Mouse (Mus musculus): Measurements from ENCODE around the gene Mboat7. TPM values are rescaled to one million over a fixed set of nuclear protein-coding genes. Genes with fewer than 3 reads are reported as not detected.

Mboat7 gene
- total and polyA plus RNA-seq, 3 experiments, result 21.3 to 57.0 (median 36.2) TPM

- peaks cover 85% of the 10 kb centered on the region for H3K36me3 ChIP-seq (replicated peaks)
- peaks cover 52% of the 10 kb centered on the region for H3K4me1 ChIP-seq (ENCODE audit: insufficient read depth, low read depth, low read length)
- no peak for ATAC-seq (ENCODE audit: extremely low read depth, insufficient number of reproducible peaks, low FRiP score, poor library complexity, severe bottlenecking)
- DNase-seq (ENCODE audit: low spot score), result peak; percentile 10
- peak overlapping the region; percentile 73 for H3K4me3 ChIP-seq (ENCODE audit: low read depth, low read length)
- H3K9me3 ChIP-seq (replicated peaks), result no peaks in the 10 kb centered on the region
- TF ChIP-seq GATA1 (IDR thresholded peaks at IDR 0.05; ENCODE audit: borderline replicate concordance, low read length) (no peak), CTCF (IDR thresholded peaks at IDR 0.05; ENCODE audit: low read depth, low read length) (no peak), GATA2 (IDR thresholded peaks at IDR 0.05; ENCODE audit: borderline replicate concordance, low read depth, low read length) (no peak), TAL1 (conservative IDR thresholded peaks at IDR 0.05; ENCODE audit: low read depth, low read length) (no peak), POLR2AphosphoS5 (IDR thresholded peaks at IDR 0.05; ENCODE audit: insufficient replicate concordance, low read depth, low read length) (no peak)
- no peaks in the 10 kb centered on the region for H3K27me3 ChIP-seq (ENCODE audit: insufficient read depth, low read length)
Observed at GRCm38 (mm10) chr7:3629030-3629429, 64.3 kb downstream of the Mboat7 start.

Other genes starting within 250 kb of the Mboat7 start
- gene Tarm1, start 190.9 kb downstream of the Mboat7 start, total RNA-seq (2014; fragmentation: Nextera tagmentation), result not detected in 2 replicates
- gene Tarm1, start 190.9 kb downstream of the Mboat7 start, total RNA-seq (2017), result 1.3 TPM in 2 replicates
- gene Tarm1, start 190.9 kb downstream of the Mboat7 start, polyA plus RNA-seq (2012), result not detected in 2 replicates
- not detected in 2 replicates for gene Oscar, start 77.4 kb downstream of the Mboat7 start, total RNA-seq (2014; fragmentation: Nextera tagmentation)
- gene Oscar, start 77.4 kb downstream of the Mboat7 start, total RNA-seq (2017), result 0.05 and 0.06 TPM in 2 replicates
- not detected in 2 replicates for gene Oscar, start 77.4 kb downstream of the Mboat7 start, polyA plus RNA-seq (2012)
- gene Ndufa3, start 76.2 kb downstream of the Mboat7 start, total RNA-seq (2014; fragmentation: Nextera tagmentation), result 179 and 192 TPM in 2 replicates
- 234 and 290 TPM in 2 replicates for gene Ndufa3, start 76.2 kb downstream of the Mboat7 start, total RNA-seq (2017)
- 18.5 and 18.9 TPM in 2 replicates for gene Ndufa3, start 76.2 kb downstream of the Mboat7 start, polyA plus RNA-seq (2012)
- gene Tfpt, start 63.6 kb downstream of the Mboat7 start, total RNA-seq (2014; fragmentation: Nextera tagmentation), result 22.2 and 38.2 TPM in 2 replicates
- gene Tfpt, start 63.6 kb downstream of the Mboat7 start, total RNA-seq (2017), result 29.1 and 40.2 TPM in 2 replicates
- 44.0 and 44.2 TPM in 2 replicates for gene Tfpt, start 63.6 kb downstream of the Mboat7 start, polyA plus RNA-seq (2012)
- 34.4 and 43.3 TPM in 2 replicates for gene Prpf31, start 63.5 kb downstream of the Mboat7 start, total RNA-seq (2014; fragmentation: Nextera tagmentation)
- 97.9 and 104 TPM in 2 replicates for gene Prpf31, start 63.5 kb downstream of the Mboat7 start, total RNA-seq (2017)
- gene Prpf31, start 63.5 kb downstream of the Mboat7 start, polyA plus RNA-seq (2012), result 52.6 and 59.2 TPM in 2 replicates
- 245 and 285 TPM in 2 replicates for gene Cnot3, start 48.3 kb downstream of the Mboat7 start, total RNA-seq (2014; fragmentation: Nextera tagmentation)
- 13.9 and 20.7 TPM in 2 replicates for gene Cnot3, start 48.3 kb downstream of the Mboat7 start, total RNA-seq (2017)
- 506 and 556 TPM in 2 replicates for gene Cnot3, start 48.3 kb downstream of the Mboat7 start, polyA plus RNA-seq (2012)
- gene Leng1, start 27.7 kb downstream of the Mboat7 start, total RNA-seq (2014; fragmentation: Nextera tagmentation), result 8.2 and 9.0 TPM in 2 replicates
- gene Leng1, start 27.7 kb downstream of the Mboat7 start, total RNA-seq (2017), result 7.6 and 7.7 TPM in 2 replicates
- gene Leng1, start 27.7 kb downstream of the Mboat7 start, polyA plus RNA-seq (2012), result 10.4 and 11.0 TPM in 2 replicates
- gene Tmc4, start 16.0 kb downstream of the Mboat7 start, total RNA-seq (2014; fragmentation: Nextera tagmentation), result 14.7 and 16.2 TPM in 2 replicates
- gene Tmc4, start 16.0 kb downstream of the Mboat7 start, total RNA-seq (2017), result 4.6 and 5.5 TPM in 2 replicates
- 1.4 and 1.8 TPM in 2 replicates for gene Tmc4, start 16.0 kb downstream of the Mboat7 start, polyA plus RNA-seq (2012)
- 7.8 and 8.4 TPM in 2 replicates for gene Tsen34, start 660 bp downstream of the Mboat7 start, total RNA-seq (2014; fragmentation: Nextera tagmentation)
- 17.0 and 28.6 TPM in 2 replicates for gene Tsen34, start 660 bp downstream of the Mboat7 start, total RNA-seq (2017)
- gene Tsen34, start 660 bp downstream of the Mboat7 start, polyA plus RNA-seq (2012), result 70.3 and 100 TPM in 2 replicates
- 1,085 and 1,090 TPM in 2 replicates for gene Rps9, start 10.5 kb upstream of the Mboat7 start, total RNA-seq (2014; fragmentation: Nextera tagmentation)
- 2,177 and 2,187 TPM in 2 replicates for gene Rps9, start 10.5 kb upstream of the Mboat7 start, total RNA-seq (2017)
- gene Rps9, start 10.5 kb upstream of the Mboat7 start, polyA plus RNA-seq (2012), result 598 and 1,340 TPM in 2 replicates
- gene Pirb, start 26.9 kb upstream of the Mboat7 start, total RNA-seq (2014; fragmentation: Nextera tagmentation), result 0.53 and 0.63 TPM in 2 replicates
- 7.8 and 8.9 TPM in 2 replicates for gene Pirb, start 26.9 kb upstream of the Mboat7 start, total RNA-seq (2017)
- 0.12 and 0.18 TPM in 2 replicates for gene Pirb, start 26.9 kb upstream of the Mboat7 start, polyA plus RNA-seq (2012)
- 0.53 TPM in 1 of 2 replicates, not detected in the other for gene Gm15448, start 132.2 kb upstream of the Mboat7 start, total RNA-seq (2014; fragmentation: Nextera tagmentation)
- gene Gm15448, start 132.2 kb upstream of the Mboat7 start, total RNA-seq (2017), result 0.87 and 1.5 TPM in 2 replicates
- not detected in 2 replicates for gene Gm15448, start 132.2 kb upstream of the Mboat7 start, polyA plus RNA-seq (2012)
- 0.83 TPM in 1 of 2 replicates, not detected in the other for gene Pira2, start 151.5 kb upstream of the Mboat7 start, total RNA-seq (2014; fragmentation: Nextera tagmentation)
- 0.76 and 0.99 TPM in 2 replicates for gene Pira2, start 151.5 kb upstream of the Mboat7 start, total RNA-seq (2017)
- gene Pira2, start 151.5 kb upstream of the Mboat7 start, polyA plus RNA-seq (2012), result not detected in 2 replicates
- gene Gm14548, start 204.6 kb upstream of the Mboat7 start, total RNA-seq (2014; fragmentation: Nextera tagmentation), result 0.53 and 1.2 TPM in 2 replicates
- gene Gm14548, start 204.6 kb upstream of the Mboat7 start, total RNA-seq (2017), result 4.8 and 4.9 TPM in 2 replicates
- gene Gm14548, start 204.6 kb upstream of the Mboat7 start, polyA plus RNA-seq (2012), result not detected in 2 replicates
- not detected in 2 replicates for gene Lilra6, start 222.0 kb upstream of the Mboat7 start, total RNA-seq (2014; fragmentation: Nextera tagmentation)
- 1.9 and 2.1 TPM in 2 replicates for gene Lilra6, start 222.0 kb upstream of the Mboat7 start, total RNA-seq (2017)
- gene Lilra6, start 222.0 kb upstream of the Mboat7 start, polyA plus RNA-seq (2012), result not detected in 2 replicates

Data from G1E (cell line).